Mouse (Mus musculus) heart, adult 2 months (tissue): ENCODE data around the gene Snrnp35.

Experiments used
- CTCF ChIP-seq: fragments of 200-600 bp; IDR thresholded peaks from 2 replicates; pipeline ENCODE4 v1.8.1; 2022; ENCODE audit warnings: antibody characterized with exemption, mild to moderate bottlenecking, moderate library complexity
- POLR2A ChIP-seq: fragments of 200-500 bp; IDR thresholded peaks from 2 replicates; pipeline ENCODE4 v1.6.1; 2011; ENCODE audit warnings: mild to moderate bottlenecking, low read depth, low read length, control low read depth; ENCODE audit not compliant: insufficient read depth

DNA sequence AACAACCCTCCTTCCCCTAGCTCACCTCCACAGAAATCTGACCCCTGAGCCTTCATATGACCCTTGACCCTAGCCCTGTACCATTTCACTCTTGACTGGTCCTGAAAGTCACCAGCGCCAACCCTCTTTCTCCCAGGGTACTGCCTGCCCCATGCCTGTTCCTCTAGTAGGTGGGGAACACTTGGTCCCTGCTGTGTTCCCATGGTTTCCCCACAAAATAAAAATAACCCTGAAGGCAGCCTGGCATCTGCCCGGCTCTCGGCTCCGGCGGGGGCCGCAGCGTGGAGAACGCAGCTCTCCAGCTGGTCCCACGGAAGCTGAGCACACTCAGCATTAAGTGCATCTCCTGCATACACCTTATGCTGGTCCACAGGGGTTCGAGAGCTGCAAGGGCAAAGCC lies 35.7 kb downstream of the Snrnp35 start:
- TF ChIP-seq CTCF: peak; percentile 39
- no peak for TF ChIP-seq POLR2A
